Mouse (Mus musculus): ENCODE results near the gene Cemip. TPM values are rescaled to one million over a fixed set of nuclear protein-coding genes. Genes with fewer than 3 reads are reported as not detected.
A peak's percentile ranks its signal among the peaks of the same experiment; 100 is the strongest.

Cemip gene
- polyA plus RNA-seq, 1 experiment from 2014 or later, result 0.80 TPM

DNA sequence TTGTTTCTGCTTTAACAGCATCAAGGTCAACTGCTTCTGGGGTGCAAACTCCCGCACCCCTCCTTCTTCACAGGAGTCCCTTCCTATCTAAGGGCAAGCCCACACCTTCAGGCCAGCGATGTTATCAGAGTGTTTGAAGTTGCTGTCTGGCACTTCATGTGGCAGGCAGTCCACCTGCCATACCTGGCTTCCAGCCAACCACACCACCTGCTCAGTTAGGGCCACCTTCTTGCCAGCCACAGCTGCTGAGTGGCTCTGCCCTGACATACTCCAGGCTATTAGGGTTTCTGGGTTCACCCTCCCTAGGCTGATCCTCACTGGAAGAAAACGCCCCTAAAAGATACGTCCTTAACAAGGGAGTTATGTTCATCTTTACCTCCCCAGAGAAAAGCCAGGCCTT is 60.2 kb downstream of the Cemip start:
- H3K4me3 ChIP-seq (replicated peaks), result no peak overlapping the region
- no peak overlapping the region for H3K4me2 ChIP-seq (replicated peaks)
- H3K9ac ChIP-seq, result no peak overlapping the region
- H3K36me3 ChIP-seq, result no peaks in the 10 kb centered on the region
- ATAC-seq (ENCODE audit: insufficient number of reproducible peaks, low FRiP score, low TSS enrichment, low read depth), result 0 out of 2 replicates have a peak, but pooled peaks have one; percentile 37
- 0 out of 2 replicates have a peak, but pooled peaks cover 8% of the 10 kb centered on the region for H3K4me1 ChIP-seq
- WGBS, result 76% methylated on average over 4 of the region's 4 CpGs
- H3K27me3 ChIP-seq, result no peaks in the 10 kb centered on the region
- H3K27ac ChIP-seq (replicated peaks), result no peak overlapping the region
- H3K9me3 ChIP-seq (replicated peaks), result no peaks in the 10 kb centered on the region

DNA sequence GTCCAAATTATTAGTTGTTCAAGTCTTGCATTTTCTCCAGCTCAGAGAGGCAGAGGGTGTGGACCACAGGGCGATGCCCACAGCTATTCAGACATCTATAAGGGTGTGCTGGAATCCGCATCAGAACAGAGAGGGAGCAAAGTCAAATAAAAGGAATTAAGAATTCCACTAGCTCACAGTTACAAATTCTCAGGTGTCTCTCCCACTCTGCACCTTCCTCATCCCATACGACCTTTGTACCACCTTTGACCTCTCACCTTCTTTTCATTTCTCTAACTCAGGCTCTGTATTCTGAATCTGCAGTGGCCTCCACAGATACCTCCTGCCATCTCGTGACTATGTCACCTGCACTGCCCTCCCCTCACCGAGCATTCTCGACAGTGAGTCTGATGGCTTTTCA is 62.8 kb downstream of the Cemip start:
- H3K27ac ChIP-seq (replicated peaks), result no peak overlapping the region

GRCm38 (mm10) chr7:84022462-84022861 is 63.8 kb downstream of the Cemip start:
- no peak for ATAC-seq (ENCODE audit: insufficient number of reproducible peaks, low FRiP score, low TSS enrichment, low read depth)
- no peaks in the 10 kb centered on the region for H3K36me3 ChIP-seq
- 67% methylated on average over 3 of the region's 3 CpGs for WGBS
- no peak overlapping the region for H3K9ac ChIP-seq
- H3K4me2 ChIP-seq (replicated peaks), result no peak overlapping the region
- no peak overlapping the region for H3K27ac ChIP-seq (replicated peaks)
- H3K4me1 ChIP-seq, result no peaks in the 10 kb centered on the region
- H3K27me3 ChIP-seq, result no peaks in the 10 kb centered on the region
- H3K4me3 ChIP-seq (replicated peaks), result no peak overlapping the region
- H3K9me3 ChIP-seq (replicated peaks), result no peaks in the 10 kb centered on the region

More for the DNA sequence above, 62.8 kb downstream of the Cemip start:
- Histone ChIP-seq H3K4me1 (no peaks in the 10 kb centered on the region), H3K27me3 (no peaks in the 10 kb centered on the region), H3K4me3 (replicated peaks) (no peak overlapping the region), H3K4me2 (replicated peaks) (no peak overlapping the region), H3K9ac (no peak overlapping the region), H3K9me3 (replicated peaks) (no peaks in the 10 kb centered on the region), H3K36me3 (no peaks in the 10 kb centered on the region)
- ATAC-seq (ENCODE audit: insufficient number of reproducible peaks, low FRiP score, low TSS enrichment, low read depth), result no peak
- 73% methylated on average over 6 of the region's 6 CpGs for WGBS

DNA sequence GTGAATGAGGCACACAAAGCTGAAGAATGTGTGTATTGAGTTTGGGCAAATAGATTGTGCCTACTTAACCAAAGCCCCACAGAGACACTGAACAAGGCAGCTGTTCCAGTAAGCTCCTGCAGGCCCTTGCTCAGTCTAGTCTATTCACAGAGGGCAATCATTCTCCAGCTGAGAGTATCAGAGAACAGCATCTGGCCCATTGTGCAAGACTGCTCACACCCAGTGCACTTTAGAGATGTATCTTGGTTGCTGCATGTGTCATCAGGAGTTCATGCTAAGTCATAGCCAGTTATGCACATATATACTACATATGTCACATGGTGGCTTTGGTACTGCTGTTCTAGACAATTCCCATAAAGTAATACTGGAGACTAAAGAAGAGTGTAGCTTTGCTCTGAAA is 66.9 kb downstream of the Cemip start:
- Histone ChIP-seq H3K9ac (no peak overlapping the region), H3K4me1 (no peaks in the 10 kb centered on the region), H3K27ac (replicated peaks) (no peak overlapping the region), H3K9me3 (replicated peaks) (no peaks in the 10 kb centered on the region), H3K27me3 (no peaks in the 10 kb centered on the region), H3K4me3 (replicated peaks) (no peak overlapping the region), H3K4me2 (replicated peaks) (no peak overlapping the region), H3K36me3 (no peaks in the 10 kb centered on the region)
- no peak for ATAC-seq (ENCODE audit: insufficient number of reproducible peaks, low FRiP score, low TSS enrichment, low read depth)

GRCm38 (mm10) chr7:84018291-84019266 is 67.7 kb downstream of the Cemip start:
- 64% methylated on average over 5 of the region's 5 CpGs for WGBS

GRCm38 (mm10) chr7:84015050-84015449 is 71.3 kb downstream of the Cemip start:
- H3K9ac ChIP-seq, result no peak overlapping the region
- H3K27me3 ChIP-seq, result no peaks in the 10 kb centered on the region
- H3K4me3 ChIP-seq (replicated peaks), result no peak overlapping the region
- no peak overlapping the region for H3K4me2 ChIP-seq (replicated peaks)
- ATAC-seq (ENCODE audit: insufficient number of reproducible peaks, low FRiP score, low TSS enrichment, low read depth), result no peak
- no peak overlapping the region for H3K27ac ChIP-seq (replicated peaks)
- no peaks in the 10 kb centered on the region for H3K9me3 ChIP-seq (replicated peaks)
- no peaks in the 10 kb centered on the region for H3K4me1 ChIP-seq
- WGBS, result 87% methylated on average over 1 of the region's 1 CpGs
- H3K36me3 ChIP-seq, result no peaks in the 10 kb centered on the region

More at GRCm38 (mm10) chr7:84018291-84019266, 67.7 kb downstream of the Cemip start:
- Histone ChIP-seq H3K36me3 (no peaks in the 10 kb centered on the region), H3K4me2 (replicated peaks) (no peak overlapping the region), H3K27me3 (no peaks in the 10 kb centered on the region), H3K9me3 (replicated peaks) (no peaks in the 10 kb centered on the region), H3K27ac (replicated peaks) (no peak overlapping the region), H3K9ac (no peak overlapping the region), H3K4me1 (no peaks in the 10 kb centered on the region), H3K4me3 (replicated peaks) (no peak overlapping the region)
- ATAC-seq (ENCODE audit: insufficient number of reproducible peaks, low FRiP score, low TSS enrichment, low read depth), result no peak

- ATAC-seq (ENCODE audit: insufficient number of reproducible peaks, low FRiP score, low TSS enrichment, low read depth), result no peak
- H3K4me1 ChIP-seq, result no peaks in the 10 kb centered on the region
- no peak overlapping the region for H3K4me2 ChIP-seq (replicated peaks)
- no peaks in the 10 kb centered on the region for H3K27me3 ChIP-seq
- H3K36me3 ChIP-seq, result no peaks in the 10 kb centered on the region
- H3K9me3 ChIP-seq (replicated peaks), result no peaks in the 10 kb centered on the region
- H3K27ac ChIP-seq (replicated peaks), result no peak overlapping the region
- no peak overlapping the region for H3K9ac ChIP-seq
- 80% methylated on average over 4 of the region's 4 CpGs for WGBS
- no peak overlapping the region for H3K4me3 ChIP-seq (replicated peaks)
These were observed 72.6 kb downstream of the Cemip start for GRCm38 (mm10) chr7:84013656-84014055.

- H3K4me2 ChIP-seq (replicated peaks), result no peak overlapping the region
These were observed 81.9 kb downstream of the Cemip start for GRCm38 (mm10) chr7:84004357-84004756.

GRCm38 (mm10) chr7:84001516-84001915 is 84.8 kb downstream of the Cemip start:
- Histone ChIP-seq H3K36me3 (no peaks in the 10 kb centered on the region), H3K27ac (replicated peaks) (no peak overlapping the region), H3K4me2 (replicated peaks) (no peak overlapping the region), H3K4me3 (replicated peaks) (no peak overlapping the region), H3K9me3 (replicated peaks) (no peaks in the 10 kb centered on the region), H3K4me1 (no peaks in the 10 kb centered on the region), H3K9ac (no peak overlapping the region), H3K27me3 (no peaks in the 10 kb centered on the region)
- WGBS, result 84% methylated on average over 3 of the region's 3 CpGs
- no peak for ATAC-seq (ENCODE audit: insufficient number of reproducible peaks, low FRiP score, low TSS enrichment, low read depth)

More at GRCm38 (mm10) chr7:84004357-84004756, 81.9 kb downstream of the Cemip start:
- no peak for ATAC-seq (ENCODE audit: insufficient number of reproducible peaks, low FRiP score, low TSS enrichment, low read depth)
- 62% methylated on average over 6 of the region's 6 CpGs for WGBS
- no peaks in the 10 kb centered on the region for H3K4me1 ChIP-seq
- H3K4me3 ChIP-seq (replicated peaks), result no peak overlapping the region
- H3K27ac ChIP-seq (replicated peaks), result no peak overlapping the region
- H3K9ac ChIP-seq, result no peak overlapping the region
- H3K36me3 ChIP-seq, result no peaks in the 10 kb centered on the region
- H3K27me3 ChIP-seq, result no peaks in the 10 kb centered on the region
- H3K9me3 ChIP-seq (replicated peaks), result no peaks in the 10 kb centered on the region

DNA sequence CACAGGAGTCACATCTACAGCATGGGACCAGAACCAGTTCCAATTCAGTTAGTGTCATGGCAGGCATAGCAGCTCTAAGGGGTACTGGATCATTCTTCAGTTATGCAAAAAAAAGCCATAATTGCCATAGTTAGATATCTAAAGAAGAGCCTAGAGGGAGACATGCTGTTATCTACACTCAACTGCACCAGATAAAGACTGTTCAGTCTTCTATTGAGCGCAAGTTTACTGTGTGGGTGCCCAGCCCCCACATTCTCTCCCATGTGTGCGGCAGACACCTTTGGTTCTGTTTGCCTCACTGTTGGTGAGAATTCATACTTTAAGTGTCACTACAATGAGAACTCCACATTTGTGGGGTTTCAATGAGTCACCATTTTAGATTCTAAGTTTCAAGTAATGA is 85.6 kb downstream of the Cemip start:
- Histone ChIP-seq H3K27me3 (no peaks in the 10 kb centered on the region), H3K4me2 (replicated peaks) (no peak overlapping the region), H3K9ac (no peak overlapping the region), H3K4me1 (no peaks in the 10 kb centered on the region), H3K27ac (replicated peaks) (no peak overlapping the region), H3K9me3 (replicated peaks) (no peaks in the 10 kb centered on the region), H3K4me3 (replicated peaks) (no peak overlapping the region), H3K36me3 (no peaks in the 10 kb centered on the region)
- ATAC-seq (ENCODE audit: insufficient number of reproducible peaks, low FRiP score, low TSS enrichment, low read depth), result no peak
- 96% methylated on average over 2 of the region's 2 CpGs for WGBS

- H3K4me2 ChIP-seq (replicated peaks), result no peak overlapping the region
- WGBS, result 89% methylated on average over 1 of the region's 1 CpGs
- H3K9ac ChIP-seq, result no peak overlapping the region
- ATAC-seq (ENCODE audit: insufficient number of reproducible peaks, low FRiP score, low TSS enrichment, low read depth), result no peak
- H3K4me3 ChIP-seq (replicated peaks), result no peak overlapping the region
- H3K27me3 ChIP-seq, result no peaks in the 10 kb centered on the region
- H3K4me1 ChIP-seq, result no peaks in the 10 kb centered on the region
- no peak overlapping the region for H3K27ac ChIP-seq (replicated peaks)
- no peaks in the 10 kb centered on the region for H3K9me3 ChIP-seq (replicated peaks)
- H3K36me3 ChIP-seq, result no peaks in the 10 kb centered on the region
These were observed 86.7 kb downstream of the Cemip start for GRCm38 (mm10) chr7:83999647-84000046.

GRCm38 (mm10) chr7:83994348-83994747 is 92.0 kb downstream of the Cemip start:
- no peaks in the 10 kb centered on the region for H3K9me3 ChIP-seq (replicated peaks)
- H3K4me1 ChIP-seq, result no peaks in the 10 kb centered on the region
- no peak for ATAC-seq (ENCODE audit: insufficient number of reproducible peaks, low FRiP score, low TSS enrichment, low read depth)
- 83% methylated on average over 1 of the region's 1 CpGs for WGBS
- H3K27me3 ChIP-seq, result no peaks in the 10 kb centered on the region
- H3K36me3 ChIP-seq, result no peaks in the 10 kb centered on the region
- no peak overlapping the region for H3K4me2 ChIP-seq (replicated peaks)
- H3K9ac ChIP-seq, result no peak overlapping the region
- H3K27ac ChIP-seq (replicated peaks), result no peak overlapping the region
- no peak overlapping the region for H3K4me3 ChIP-seq (replicated peaks)
